Mouse (Mus musculus) spleen, postnatal 36 days (tissue): ENCODE results near the gene Rap1a.

ENCODE experiments used
- DNase-seq, 2 experiments: peaks; one replicate each; pipeline ENCODE4 v3.0.0; 2022; ENCODE audit warnings: low spot score in 2 of 2, mixed read lengths in 1 of 2

Gene Rap1a

GRCm38 (mm10) chr3:105763132-105763851 lies 37.8 kb downstream of the Rap1a start:
- peak in 1 of 2 experiments; percentile 17 for DNase-seq

- DNase-seq: no peak
Measured at GRCm38 (mm10) chr3:105760063-105760462, 41.1 kb downstream of the Rap1a start.

GRCm38 (mm10) chr3:105758658-105759057 lies 42.5 kb downstream of the Rap1a start:
- DNase-seq: no peak

GRCm38 (mm10) chr3:105758098-105758497 lies 43.0 kb downstream of the Rap1a start:
- DNase-seq: no peak

GRCm38 (mm10) chr3:105757323-105758083 lies 43.6 kb downstream of the Rap1a start:
- DNase-seq: no peak

GRCm38 (mm10) chr3:105756505-105756904 lies 44.6 kb downstream of the Rap1a start:
- DNase-seq: no peak

DNA sequence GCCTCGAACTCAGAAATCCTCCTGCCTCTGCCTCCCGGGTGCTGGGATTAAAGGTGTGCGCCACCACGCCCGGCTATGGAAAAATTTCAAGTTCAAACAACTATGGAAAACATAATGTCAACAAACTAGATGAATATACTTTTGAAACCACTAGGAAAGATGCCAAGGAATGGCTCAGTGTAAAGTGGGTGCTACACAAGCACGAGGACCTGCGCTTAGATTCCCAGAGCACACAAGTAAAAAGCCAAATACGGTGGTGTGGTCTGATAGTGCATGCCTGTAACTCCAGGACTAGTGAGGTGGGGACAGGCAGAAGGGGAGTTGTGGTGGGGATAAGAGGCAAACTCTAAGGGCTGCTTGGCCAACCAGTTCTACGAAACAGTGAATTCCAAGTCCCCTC lies 46.0 kb downstream of the Rap1a start:
- DNase-seq: no peak

DNA sequence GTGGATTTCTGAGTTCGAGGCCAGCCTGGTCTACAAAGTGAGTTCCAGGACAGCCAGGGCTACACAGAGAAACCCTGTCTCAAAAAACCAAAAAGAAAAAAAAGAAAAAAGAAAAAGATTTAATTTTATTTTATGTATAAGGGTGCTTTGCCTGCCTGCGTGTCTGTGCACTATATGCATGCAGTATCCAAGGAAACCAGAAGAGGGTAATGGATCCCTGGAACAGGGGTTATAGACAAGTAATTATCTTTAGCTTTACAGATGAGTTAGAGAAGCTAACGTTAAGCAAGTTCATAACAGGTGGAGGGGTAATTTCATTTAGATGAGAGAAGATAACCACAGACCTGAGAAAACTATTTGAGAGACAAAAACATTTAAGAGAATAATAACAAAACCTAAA lies 47.0 kb downstream of the Rap1a start:
- no peak for DNase-seq

GRCm38 (mm10) chr3:105750810-105751209 lies 50.3 kb downstream of the Rap1a start:
- no peak for DNase-seq

DNA sequence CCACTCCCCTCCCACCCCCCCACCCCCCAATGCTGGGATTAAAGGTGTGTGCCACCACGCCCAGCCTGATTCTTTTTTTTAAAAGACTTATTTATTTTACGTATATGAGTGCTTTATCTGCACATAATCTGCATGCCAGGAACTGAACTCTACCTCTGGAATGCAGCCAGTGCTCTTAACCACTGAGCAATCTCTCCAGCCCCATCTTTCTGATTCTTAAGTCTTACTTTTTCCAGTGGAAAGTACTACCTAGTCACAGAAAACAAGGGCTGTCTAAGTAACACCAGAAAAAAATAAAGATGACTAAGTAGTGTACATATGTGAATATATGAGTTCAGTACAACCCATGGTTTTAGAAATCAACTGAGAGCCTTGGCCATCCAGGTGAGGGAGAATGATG lies 54.6 kb downstream of the Rap1a start:
- no peak for DNase-seq

GRCm38 (mm10) chr3:105737666-105738065 lies 63.5 kb downstream of the Rap1a start:
- DNase-seq: no peak

DNA sequence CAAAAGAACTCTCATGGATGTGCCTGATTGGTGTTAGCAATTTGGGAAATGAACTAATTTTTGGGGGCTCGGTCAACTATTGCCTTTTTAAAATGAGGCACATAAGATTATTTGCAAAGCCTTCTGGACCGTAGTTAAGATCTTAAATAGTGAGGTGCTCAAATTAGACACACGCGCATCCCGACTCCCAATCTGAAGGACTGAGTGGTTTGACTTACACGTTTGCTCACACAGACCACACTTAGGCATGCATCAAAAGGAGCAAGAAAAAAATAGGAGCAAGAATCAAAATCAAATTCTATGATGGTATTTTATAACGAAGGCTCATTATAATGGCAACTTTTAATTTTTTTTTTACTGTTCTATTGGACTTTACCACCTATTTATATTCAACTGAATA lies 64.1 kb downstream of the Rap1a start:
- DNase-seq: no peak

- no peak for DNase-seq
Measured at GRCm38 (mm10) chr3:105736148-105736547, 65.0 kb downstream of the Rap1a start.

- DNase-seq: no peak
Measured at GRCm38 (mm10) chr3:105735285-105735684, 65.9 kb downstream of the Rap1a start.

DNA sequence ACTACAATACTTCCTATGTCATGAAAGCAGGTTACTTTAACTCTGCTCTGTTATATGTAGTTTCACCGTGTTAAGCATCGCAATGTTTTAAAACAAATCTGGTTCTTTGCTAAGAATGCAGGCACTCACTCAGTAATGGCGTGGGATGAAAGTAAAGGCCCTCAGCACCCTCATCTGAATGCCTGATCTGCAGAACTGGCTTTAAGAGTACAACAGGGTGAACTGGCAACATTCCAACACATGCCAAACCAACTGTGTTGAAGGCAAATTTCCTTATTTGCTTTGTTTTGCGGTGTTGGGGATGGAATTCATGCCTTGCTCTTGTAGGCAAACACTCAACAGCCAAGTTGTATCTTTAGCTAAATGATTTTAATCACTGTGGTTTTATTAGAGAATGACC lies 67.6 kb downstream of the Rap1a start:
- no peak for DNase-seq

DNA sequence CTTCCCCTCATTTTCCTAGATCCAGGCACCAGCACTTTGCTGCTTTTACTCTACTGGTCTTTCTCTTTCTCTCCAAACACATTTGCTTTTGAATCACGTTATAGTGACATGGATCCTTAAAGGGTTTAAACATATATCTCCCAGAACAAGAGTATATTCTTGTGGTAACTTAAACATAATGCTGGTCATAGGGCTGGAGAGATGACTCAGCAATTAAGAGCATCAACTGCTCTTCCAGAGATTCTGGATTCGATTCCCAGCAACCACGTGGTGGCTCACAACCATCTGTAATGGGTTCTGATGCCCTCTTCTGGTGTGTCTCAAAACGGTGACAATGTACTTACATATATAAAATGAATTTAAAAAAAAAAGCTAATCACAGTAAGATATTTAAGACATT lies 68.8 kb downstream of the Rap1a start:
- DNase-seq: no peak

DNA sequence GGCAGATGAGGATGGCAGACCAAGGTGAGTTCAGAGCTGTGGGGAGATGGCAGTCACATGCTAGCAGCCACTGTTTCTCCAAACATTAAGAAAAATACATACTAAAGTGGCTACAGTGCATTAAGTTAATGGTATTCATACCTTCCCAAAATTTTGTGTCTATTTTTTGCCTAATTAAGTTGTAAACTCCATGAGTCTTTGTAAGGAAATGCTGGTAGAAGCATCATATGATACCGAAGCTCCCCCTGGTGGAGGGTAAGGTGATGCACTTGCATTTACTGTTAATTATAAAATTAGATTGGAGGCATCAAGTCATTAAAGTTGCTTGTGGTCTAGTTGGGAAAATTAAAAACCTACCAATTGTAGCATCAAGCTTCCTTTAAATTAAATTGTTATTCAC lies 75.1 kb downstream of the Rap1a start:
- peak; percentile 35 to 64 for DNase-seq

- no peak for DNase-seq
Measured at GRCm38 (mm10) chr3:105722510-105722909, 78.6 kb downstream of the Rap1a start.

- peak in 1 of 2 experiments; percentile 17 for DNase-seq
Measured at GRCm38 (mm10) chr3:105721681-105722201, 79.4 kb downstream of the Rap1a start.

- no peak for DNase-seq
Measured at GRCm38 (mm10) chr3:105720514-105720913, 80.6 kb downstream of the Rap1a start.

DNA sequence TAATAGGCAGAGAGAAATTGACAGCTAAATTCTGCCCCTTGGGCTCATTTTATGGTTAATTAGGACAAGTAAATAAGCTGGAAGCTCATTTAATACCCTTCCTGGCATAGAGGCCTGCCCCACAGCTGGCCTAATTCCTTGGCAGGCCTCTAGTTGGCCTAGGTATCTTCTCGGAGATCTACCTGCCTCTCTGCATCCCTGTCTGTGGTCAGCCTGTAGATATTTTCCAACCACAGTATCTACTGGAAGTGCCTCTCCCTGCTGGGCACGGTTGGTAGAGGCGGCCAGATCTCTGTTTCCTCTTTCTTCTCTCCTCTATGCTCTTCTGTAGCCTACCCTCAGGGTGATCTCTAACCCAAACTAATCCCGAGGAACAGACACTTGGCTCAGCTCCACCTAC lies 81.2 kb downstream of the Rap1a start:
- DNase-seq: no peak

GRCm38 (mm10) chr3:105718746-105719145 lies 82.4 kb downstream of the Rap1a start:
- no peak for DNase-seq
